Mouse (Mus musculus): ENCODE data around the gene Rchy1.

GRCm38 (mm10) chr5:91911384-91912106 is 51.3 kb downstream of the Rchy1 start:
- TF ChIP-seq TCF12 (IDR thresholded peaks at IDR 0.05; ENCODE audit: low read depth, low read length) (no peak), NELFE (IDR thresholded peaks at IDR 0.05; ENCODE audit: low read depth, low read length) (no peak), JUND (conservative IDR thresholded peaks at IDR 0.05; ENCODE audit: low read depth, low read length) (no peak)
